ENCODE assay signal across 24 mouse cellular contexts in genomic region chr9:109110240-109110639, GRCm38 (mm10).
"Had no signal": no experiment of that assay in that cellular context is flagged by ENCODE, and none has a peak within 500 bp of the region (broad histone marks: within the 10 kb centered on the region; RNA-seq: fewer than 3 reads in every experiment).

No protein-coding gene starts in this region.

- H3K4me3 ChIP-seq: gastrocnemius, adult 2 months; heart, adult 2 months; heart, embryonic 13.5 days; heart, embryonic 15.5 days; hindbrain, embryonic 10.5 days; hindbrain, embryonic 12.5 days; intestine, embryonic 15.5 days; layer of hippocampus, adult 2 months; left cerebral cortex, adult 2 months; limb, embryonic 10.5 days; limb, embryonic 12.5 days; liver, embryonic 13.5 days had no signal

- H3K27me3 ChIP-seq: heart, embryonic 13.5 days; heart, embryonic 15.5 days; hindbrain, embryonic 12.5 days; intestine, embryonic 15.5 days; limb, embryonic 12.5 days; liver, embryonic 13.5 days had no signal

- H3K9ac ChIP-seq: heart, embryonic 13.5 days; heart, embryonic 15.5 days; hindbrain, embryonic 12.5 days; hindbrain, embryonic 14.5 days; intestine, embryonic 15.5 days; limb, embryonic 12.5 days; liver, embryonic 13.5 days had no signal

- H3K4me2 ChIP-seq: heart, embryonic 13.5 days; heart, embryonic 15.5 days; hindbrain, embryonic 12.5 days; hindbrain, embryonic 14.5 days; intestine, embryonic 15.5 days; limb, embryonic 12.5 days; liver, embryonic 11.5 days; liver, embryonic 13.5 days had no signal

- ATAC-seq: hindbrain, embryonic 16.5 days; inflammation-experienced regulatory T-cells, adult 6 months; intestine, embryonic 15.5 days; intestine, postnatal 0 days had no signal

- H3K9me3 ChIP-seq: heart, embryonic 13.5 days; heart, embryonic 15.5 days; hindbrain, embryonic 10.5 days; hindbrain, embryonic 12.5 days; intestine, embryonic 15.5 days; limb, embryonic 10.5 days; limb, embryonic 12.5 days; liver, embryonic 13.5 days had no signal

- H3K27ac ChIP-seq: gastrocnemius, adult 2 months; heart, adult 2 months; heart, embryonic 13.5 days; heart, embryonic 15.5 days; hindbrain, embryonic 10.5 days; hindbrain, embryonic 12.5 days; hindbrain, embryonic 14.5 days; intestine, embryonic 15.5 days; layer of hippocampus, adult 2 months; left cerebral cortex, adult 2 months; limb, embryonic 10.5 days; limb, embryonic 12.5 days; liver, embryonic 13.5 days had no signal

- DNase-seq: gastrocnemius, adult 2 months; gastrocnemius, postnatal 10 days; gastrocnemius, postnatal 25 days; heart, postnatal 4 days; kidney, adult 18-20 months; kidney, adult 8-10 months; kidney, postnatal 10 days; liver; liver, embryonic 13.5 days had no signal

- H3K4me1 ChIP-seq: hindbrain, embryonic 10.5 days; hindbrain, embryonic 12.5 days; liver, embryonic 13.5 days had no signal
